Mouse (Mus musculus) brown adipose tissue, adult 24 weeks (tissue): ENCODE data around the gene Mycs. TPM values are rescaled to one million over a fixed set of nuclear protein-coding genes. Genes with fewer than 3 reads are reported as not detected.

Experiments
- H3K27ac ChIP-seq: fragments of 200-500 bp; replicated peaks from 2 replicates; pipeline ENCODE4 v1.5.1; 2012; ENCODE audit warnings: low read depth, mild to moderate bottlenecking, low read length
- H3K4me1 ChIP-seq: fragments of 200-500 bp; 2 replicates; pipeline ENCODE4 v1.6.1; 2012; ENCODE audit warnings: low read length, mixed read lengths; ENCODE audit not compliant: control insufficient read depth, insufficient read depth, insufficient read length
- H3K4me3 ChIP-seq: fragments of 200-500 bp; 2 replicates; pipeline ENCODE4 v1.5.1; 2012; ENCODE audit warnings: low read depth, mild to moderate bottlenecking, low read length, moderate library complexity; ENCODE audit not compliant: insufficient read depth
- polyA plus RNA-seq: library from polyadenylated mRNA; stranded (reverse); fragments of >200 nt; gene quantifications from 2 replicates; pipeline ENCODE4 v1.2.4, GENCODE M21; 2012; ENCODE audit not compliant: missing spikeins, insufficient read depth, insufficient read length

Gene Mycs
- polyA plus RNA-seq = not detected in 2 replicates

GRCm38 (mm10) chrX:5469165-5469564, at the start of gene Mycs:
Gene Mycs (minus strand): TSS chrX:5469265.
- H3K27ac ChIP-seq = no peak within 1 kb of the TSS
- H3K4me3 ChIP-seq = no peak within 1 kb of the TSS
- H3K4me1 ChIP-seq = no peaks in the 10 kb centered on the region

DNA sequence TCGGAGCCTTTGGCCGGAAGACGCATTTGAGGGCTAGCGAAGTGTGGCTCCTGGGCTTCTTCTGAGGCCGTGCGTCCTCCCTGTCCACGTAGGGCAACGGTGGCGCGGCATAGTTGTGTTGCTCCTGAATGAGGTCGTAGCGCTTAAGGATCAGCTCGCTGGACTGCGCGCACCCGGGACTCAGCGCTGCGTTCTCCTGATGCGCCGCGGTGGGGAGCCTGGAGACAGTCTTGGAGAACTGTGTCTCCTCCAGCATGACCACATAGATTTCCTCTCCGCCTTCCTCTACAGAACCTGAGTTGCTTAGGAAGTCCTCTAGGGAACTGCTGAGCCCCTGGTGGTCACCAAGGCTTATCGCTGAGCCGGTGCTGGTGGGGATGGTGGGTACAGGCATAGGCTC, 1.0 kb downstream of the Mycs start:
- H3K27ac ChIP-seq = no peak overlapping the region
- H3K4me1 ChIP-seq = no peaks in the 10 kb centered on the region
- H3K4me3 ChIP-seq = no peak overlapping the region

Other genes with a start within 250 kb of the Mycs start
- gene Btbd35f7, start 199.8 kb upstream of the Mycs start, polyA plus RNA-seq = not detected in 2 replicates